ENCODE assay signal across 8 mouse cellular contexts in the genomic region with DNA sequence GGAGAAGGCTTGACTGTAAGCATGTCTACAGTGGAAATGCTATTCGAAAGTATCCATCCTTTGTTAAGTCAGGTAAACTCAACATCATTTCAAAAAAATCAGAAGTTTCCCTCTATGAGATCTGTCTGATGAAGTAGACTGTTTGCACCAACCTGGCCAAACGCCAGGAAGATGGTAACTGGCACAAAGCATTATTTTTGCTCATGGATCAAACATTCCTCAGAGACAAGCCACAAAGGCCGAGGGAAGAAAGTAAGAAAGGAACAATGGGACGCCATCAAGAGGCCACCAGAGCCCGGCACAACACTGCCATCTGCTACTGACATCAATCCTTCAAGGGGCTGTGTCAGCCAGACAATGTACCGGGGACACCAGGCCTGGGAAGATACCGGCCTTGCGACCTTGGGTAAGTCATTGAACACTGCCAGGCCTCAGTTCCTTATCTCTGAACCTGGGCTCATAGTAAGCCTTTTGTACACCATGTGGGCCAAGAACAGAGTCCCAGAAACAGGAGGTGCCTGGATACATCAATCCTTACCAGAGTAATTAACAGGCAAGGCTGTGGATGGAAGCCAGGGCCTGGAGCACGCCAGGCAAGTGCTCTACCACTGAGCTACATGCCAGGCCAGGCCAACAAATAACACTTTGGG. TPM values are rescaled to one million over a fixed set of nuclear protein-coding genes. Genes with fewer than 3 reads are reported as not detected.
A peak's percentile ranks its signal among the peaks of the same experiment; 100 is the strongest.
DNase-seq lines count a peak whose midpoint lies in the region; ATAC-seq and TF ChIP-seq lines count a peak whose summit lies in the region.

No protein-coding gene starts in this region.

- peaks cover 5% of the 10 kb centered on the region; the same call in 1 of the 2 replicates for H3K36me3 ChIP-seq in forebrain, embryonic 11.5 days (ENCODE audit: control insufficient read depth, insufficient read depth, low read length)
- peaks cover 43% of the 10 kb centered on the region for H3K36me3 ChIP-seq in midbrain, embryonic 12.5 days
- no peaks in the 10 kb centered on the region for H3K36me3 ChIP-seq in heart, adult 2 months (ENCODE audit: control insufficient read depth, insufficient read depth, low read length)

- H3K27ac ChIP-seq in forebrain, embryonic 11.5 days (ENCODE audit: low read depth, low read length): peak overlapping the region; percentile 2
- peak overlapping the region; percentile 17 for H3K27ac ChIP-seq in midbrain, embryonic 12.5 days (replicated peaks)
- no peak overlapping the region for H3K27ac ChIP-seq in heart, adult 2 months

- no peak for TF ChIP-seq EP300 in heart, adult 2 months (IDR thresholded peaks at IDR 0.05; ENCODE audit: insufficient read depth, low read depth, low read length)

- H3K27me3 ChIP-seq in forebrain, embryonic 11.5 days (ENCODE audit: control insufficient read depth, insufficient read depth, low read length): no peaks in the 10 kb centered on the region
- no peaks in the 10 kb centered on the region for H3K27me3 ChIP-seq in midbrain, embryonic 12.5 days
- H3K27me3 ChIP-seq in heart, adult 2 months (ENCODE audit: control insufficient read depth, insufficient read depth, low read length): no peaks in the 10 kb centered on the region

- peaks cover 16% of the 10 kb centered on the region for H3K4me1 ChIP-seq in forebrain, embryonic 11.5 days (replicated peaks; ENCODE audit: control insufficient read depth, insufficient read depth, low read length)
- H3K4me1 ChIP-seq in midbrain, embryonic 12.5 days: peaks cover 51% of the 10 kb centered on the region
- peaks cover 5% of the 10 kb centered on the region for H3K4me1 ChIP-seq in heart, adult 2 months (ENCODE audit: control insufficient read depth, insufficient read depth, low read length)

- no peak for TF ChIP-seq POLR2A in heart, adult 2 months (IDR thresholded peaks at IDR 0.05; ENCODE audit: insufficient read depth, low read depth, low read length)

- no peaks in the 10 kb centered on the region for H3K9me3 ChIP-seq in forebrain, embryonic 11.5 days (ENCODE audit: control insufficient read depth, low read length)
- no peaks in the 10 kb centered on the region for H3K9me3 ChIP-seq in midbrain, embryonic 12.5 days

- intact Hi-C loops in left cerebral cortex, postnatal 36 days (cut with DNase I): loop anchor here (10.0 kb wide), 1 partner anchor 119 kb away; no protein-coding TSS in a partner anchor
- intact Hi-C loops in heart, adult 2 months (cut with DNase I): no loop called here
- intact Hi-C loops in gastrocnemius, postnatal 36 days (cut with DNase I): no loop called here

- peak; percentile 59 for DNase-seq in Muller cell, postnatal 12 days (ENCODE audit: inconsistent ontology term)
- DNase-seq in forebrain, embryonic 11.5 days (ENCODE audit: low spot score): no peak
- DNase-seq in kidney, postnatal 4 days: no peak
- DNase-seq in left cerebral cortex, postnatal 36 days (ENCODE audit: low spot score in 2 of 2): no peak
- DNase-seq in heart, adult 2 months: no peak
- no peak for DNase-seq in gastrocnemius, postnatal 36 days

- no peaks in the 10 kb centered on the region for H3K79me2 ChIP-seq in heart, adult 2 months (replicated peaks; ENCODE audit: control insufficient read depth, insufficient read depth, low read length)

- WGBS in forebrain, embryonic 11.5 days: 60% methylated on average over 9 of the region's 9 CpGs
- 36% methylated on average over 9 of the region's 9 CpGs for WGBS in midbrain, embryonic 12.5 days
- 79% methylated on average over 9 of the region's 9 CpGs for WGBS in heart, adult 2 months

- H3K4me2 ChIP-seq in forebrain, embryonic 11.5 days (ENCODE audit: low read depth, low read length, severe bottlenecking): peak overlapping the region; percentile 76
- H3K4me2 ChIP-seq in midbrain, embryonic 12.5 days (replicated peaks): peak overlapping the region; percentile 70

- H3K4me3 ChIP-seq in forebrain, embryonic 11.5 days (ENCODE audit: low read depth, low read length): peak overlapping the region; percentile 79
- H3K4me3 ChIP-seq in midbrain, embryonic 12.5 days: peak overlapping the region; percentile 86
- H3K4me3 ChIP-seq in heart, adult 2 months: no peak overlapping the region

- peak; percentile 4; the same call in 1 of the 2 replicates for ATAC-seq in cerebellum, adult (ENCODE audit: insufficient number of reproducible peaks, low FRiP score, low TSS enrichment)
- no peak for ATAC-seq in forebrain, embryonic 11.5 days (replicated peaks; ENCODE audit: low FRiP score)
- no peak for ATAC-seq in midbrain, embryonic 12.5 days (ENCODE audit: low FRiP score, low read depth)

- 0 out of 2 replicates have a peak overlapping the region, but pooled peaks have one; percentile 30 for H3K9ac ChIP-seq in forebrain, embryonic 11.5 days (ENCODE audit: low read length)
- H3K9ac ChIP-seq in midbrain, embryonic 12.5 days (replicated peaks): peak overlapping the region; percentile 82
- no peak overlapping the region for H3K9ac ChIP-seq in heart, adult 2 months (ENCODE audit: low read depth, low read length)

- TF ChIP-seq CTCF in heart, adult 2 months (IDR thresholded peaks at IDR 0.05): no peak

RNA-seq across cellular contexts. Expression of a gene that starts 3.3 kb away (rescaled TPM):
- polyA plus RNA-seq in forebrain, embryonic 11.5 days (2014; fragmentation: Nextera tagmentation; extraction: Ambion mirVana): 37.8 and 38.5 TPM in 2 replicates
- polyA plus RNA-seq in midbrain, embryonic 12.5 days (2016; fragmentation: Nextera tagmentation; extraction: Ambion mirVana): 60.5 and 63.7 TPM in 2 replicates
- 100 to 1,000 TPM; 191 to 230 TPM for total RNA-seq in left cerebral cortex, postnatal 36 days (2021)
- 1 to 10 TPM in 1 of 2 experiments, under 1 TPM in 1; 0.42 to 1.4 TPM for total RNA-seq in heart, adult 2 months (2021)
- 0.61 and 0.82 TPM in 2 replicates for polyA plus RNA-seq in heart, adult 2 months (2012; rRNA removed)
- total RNA-seq in gastrocnemius, postnatal 36 days (2021): 1 to 10 TPM; 1.2 to 1.3 TPM

Comparison
In these comparisons a context has a peak if more than half of its experiments do, and no peak if none do; other contexts are left out.
1. RNA of a gene that starts 3.3 kb away (total RNA-seq): 191 to 230 TPM in left cerebral cortex, postnatal 36 days; 0.42 to 1.4 TPM in heart, adult 2 months and 1.2 to 1.3 TPM in gastrocnemius, postnatal 36 days; every median in the first group is over 10 times any median in the second.